Mouse (Mus musculus) neural tube, embryonic 13.5 days (tissue): ENCODE data around the gene Adm2. TPM values are rescaled to one million over a fixed set of nuclear protein-coding genes. Genes with fewer than 3 reads are reported as not detected.

Experiments used
- ATAC-seq: fragments of 200-750 bp; cut with Nextera tagmentation; 2 replicates; pipeline ENCODE4 v1.8.0; 2017; ENCODE audit warnings: low read depth, mild to moderate bottlenecking, moderate TSS enrichment, moderate library complexity
- H3K27ac ChIP-seq: fragments of 300-500 bp; sonication (generic); replicated peaks from 2 replicates; pipeline ENCODE4 v1.5.1; 2015; ENCODE audit warnings: moderate library complexity, mild to moderate bottlenecking, inconsistent platforms
- H3K27me3 ChIP-seq: fragments of 300-500 bp; sonication (generic); 2 replicates; pipeline ENCODE4 v1.6.1; 2015; ENCODE audit warnings: mild to moderate bottlenecking, inconsistent platforms
- H3K36me3 ChIP-seq: fragments of 300-500 bp; sonication (generic); 2 replicates; pipeline ENCODE4 v1.6.1; 2015; ENCODE audit warnings: mild to moderate bottlenecking, inconsistent platforms
- H3K4me1 ChIP-seq: fragments of 300-500 bp; sonication (generic); replicated peaks from 2 replicates; pipeline ENCODE4 v1.6.1; 2015; ENCODE audit warnings: inconsistent platforms
- H3K4me2 ChIP-seq: fragments of 300-500 bp; sonication (generic); 2 replicates; pipeline ENCODE4 v1.6.1; 2015; ENCODE audit warnings: inconsistent platforms, mild to moderate bottlenecking, moderate library complexity
- H3K4me3 ChIP-seq: fragments of 300-500 bp; sonication (generic); 2 replicates; pipeline ENCODE4 v1.5.1; 2015; ENCODE audit warnings: mild to moderate bottlenecking, inconsistent platforms
- H3K9ac ChIP-seq: fragments of 300-500 bp; sonication (generic); 2 replicates; pipeline ENCODE4 v1.6.1; 2015; ENCODE audit warnings: moderate library complexity, mild to moderate bottlenecking, inconsistent platforms
- H3K9me3 ChIP-seq: fragments of 300-500 bp; sonication (generic); 2 replicates; pipeline ENCODE4 v1.6.1; 2016; ENCODE audit warnings: inconsistent platforms
- WGBS: fragments of 180-500 bp; shearing (Covaris S2); methylation state at CpG from one replicate; pipeline ENCODE4 v1.1.7; 2015; 5-methylcytosine and 5-hydroxymethylcytosine counted together
- polyA plus RNA-seq: library from polyadenylated mRNA; unstranded; fragments of >200 nt; fragmentation: Nextera tagmentation; extraction: Ambion mirVana; gene quantifications from 2 replicates; pipeline ENCODE4 v1.2.1, GENCODE M21; 2015

The Adm2 gene
- polyA plus RNA-seq, 1 experiment from 2014 or later = not detected

DNA sequence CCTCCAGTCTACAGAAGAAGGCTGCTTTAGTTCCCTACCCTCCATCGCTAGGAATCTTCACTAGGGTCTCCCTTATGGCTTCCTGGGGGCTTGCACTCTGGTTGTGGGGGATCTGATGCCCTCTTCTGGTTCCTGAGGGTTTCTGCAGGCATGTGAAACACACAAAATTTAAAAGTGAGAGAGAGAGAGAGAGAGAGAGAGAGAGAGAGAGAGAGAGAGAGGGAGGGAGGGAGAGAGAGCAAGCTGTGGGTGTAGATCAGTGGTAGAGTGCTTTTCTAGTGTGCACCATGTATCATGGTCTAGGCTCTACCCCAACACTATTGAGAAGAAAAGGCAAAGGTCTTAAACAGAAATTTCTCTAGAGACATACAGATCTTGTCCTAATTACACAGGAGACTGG, 19.2 kb downstream of the Adm2 start:
- Histone ChIP-seq H3K9me3 (no peaks in the 10 kb centered on the region), H3K27me3 (no peaks in the 10 kb centered on the region), H3K9ac (no peak overlapping the region), H3K4me3 (no peak overlapping the region), H3K36me3 (no peaks in the 10 kb centered on the region), H3K4me2 (no peak overlapping the region), H3K27ac (no peak overlapping the region), H3K4me1 (no peaks in the 10 kb centered on the region)
- ATAC-seq = no peak
- WGBS = 45% methylated on average over 1 of the region's 1 CpGs

DNA sequence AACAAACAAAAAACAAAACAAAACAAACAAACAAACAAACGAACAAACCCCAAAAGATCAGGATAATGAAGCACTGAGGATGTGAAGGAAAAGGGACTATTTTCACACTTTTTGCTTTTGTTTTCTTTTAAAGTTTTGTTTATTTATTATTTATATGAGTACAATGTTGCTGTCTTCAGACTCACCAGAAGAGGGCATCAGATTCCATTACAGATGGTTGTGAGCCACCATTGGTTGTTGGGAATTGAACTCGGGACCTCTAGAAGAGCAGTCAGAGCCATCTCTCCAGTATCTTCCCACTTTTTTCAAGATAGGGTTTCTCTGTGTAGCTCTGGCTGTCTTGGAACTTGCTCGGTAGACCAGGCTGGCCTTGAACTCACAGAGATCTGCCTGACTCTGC, 20.8 kb downstream of the Adm2 start:
- H3K36me3 ChIP-seq = no peaks in the 10 kb centered on the region
- no peaks in the 10 kb centered on the region for H3K4me1 ChIP-seq
- WGBS = 91% methylated on average over 3 of the region's 3 CpGs
- no peaks in the 10 kb centered on the region for H3K9me3 ChIP-seq
- no peak overlapping the region for H3K27ac ChIP-seq
- H3K4me2 ChIP-seq = no peak overlapping the region
- ATAC-seq = no peak
- H3K27me3 ChIP-seq = no peaks in the 10 kb centered on the region
- H3K4me3 ChIP-seq = no peak overlapping the region
- H3K9ac ChIP-seq = no peak overlapping the region

GRCm38 (mm10) chr15:89350447-89350846, 27.9 kb downstream of the Adm2 start:
- H3K4me2 ChIP-seq = no peak overlapping the region
- H3K4me1 ChIP-seq = peaks cover 14% of the 10 kb centered on the region
- H3K9ac ChIP-seq = no peak overlapping the region; the same call in 1 of the 2 replicates
- H3K9me3 ChIP-seq = no peaks in the 10 kb centered on the region
- H3K27me3 ChIP-seq = no peaks in the 10 kb centered on the region
- H3K36me3 ChIP-seq = peaks cover 44% of the 10 kb centered on the region
- WGBS = 87% methylated on average over 5 of the region's 5 CpGs
- no peak for ATAC-seq
- H3K4me3 ChIP-seq = no peak overlapping the region
- no peak overlapping the region for H3K27ac ChIP-seq

DNA sequence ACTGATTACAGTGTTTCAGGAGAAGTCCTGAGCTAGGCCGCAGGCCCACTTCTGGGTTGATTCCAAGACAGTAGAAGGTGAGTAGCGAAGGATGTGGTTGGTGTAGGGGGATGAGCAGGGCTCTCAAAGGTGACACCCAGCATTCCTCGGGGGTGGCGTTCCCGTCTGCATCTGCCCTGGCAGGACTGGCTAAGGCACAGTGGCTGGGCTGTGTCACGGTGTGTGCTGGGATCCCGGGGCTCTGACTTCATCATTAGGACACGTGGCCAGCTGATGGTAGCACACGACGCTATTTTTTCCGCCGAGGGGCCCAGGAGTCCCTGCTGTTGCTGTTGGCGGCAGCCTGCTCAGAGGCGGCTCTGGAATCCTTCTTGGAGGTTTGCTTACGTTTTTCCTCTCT, 28.8 kb downstream of the Adm2 start:
- ATAC-seq = no peak
- no peak overlapping the region for H3K4me3 ChIP-seq
- H3K9ac ChIP-seq = no peak overlapping the region
- peaks cover 44% of the 10 kb centered on the region for H3K36me3 ChIP-seq
- H3K4me1 ChIP-seq = peaks cover 15% of the 10 kb centered on the region
- no peak overlapping the region for H3K4me2 ChIP-seq
- H3K9me3 ChIP-seq = no peaks in the 10 kb centered on the region
- H3K27me3 ChIP-seq = no peaks in the 10 kb centered on the region
- no peak overlapping the region for H3K27ac ChIP-seq
- WGBS = 93% methylated on average over 15 of the region's 15 CpGs

DNA sequence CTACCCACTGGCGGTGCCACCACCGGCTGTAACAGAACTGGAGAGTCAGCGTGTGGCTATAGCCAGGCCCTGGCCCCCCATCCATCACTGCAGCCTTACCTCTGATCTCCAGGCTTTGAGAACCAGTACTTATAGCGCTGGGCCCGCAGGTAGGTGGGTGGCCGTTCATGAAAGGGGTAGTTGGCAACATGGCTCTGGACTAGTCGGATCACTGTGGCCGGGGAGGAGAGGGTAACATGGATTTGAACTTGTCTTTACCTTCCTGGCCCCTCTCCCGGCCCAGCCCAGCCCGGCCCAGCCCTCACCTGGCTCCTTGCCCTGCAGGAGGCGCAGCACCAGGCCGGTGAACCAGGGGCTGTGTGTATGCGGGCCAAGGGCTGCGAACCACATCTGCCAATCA, 29.5 kb downstream of the Adm2 start:
- WGBS = 96% methylated on average over 14 of the region's 14 CpGs
- no peak for ATAC-seq
- peaks cover 23% of the 10 kb centered on the region for H3K4me1 ChIP-seq
- no peaks in the 10 kb centered on the region for H3K27me3 ChIP-seq
- H3K4me3 ChIP-seq = no peak overlapping the region
- H3K9me3 ChIP-seq = no peaks in the 10 kb centered on the region
- H3K4me2 ChIP-seq = no peak overlapping the region
- H3K9ac ChIP-seq = no peak overlapping the region
- no peak overlapping the region for H3K27ac ChIP-seq
- H3K36me3 ChIP-seq = peaks cover 44% of the 10 kb centered on the region

- Histone ChIP-seq H3K27me3 (no peaks in the 10 kb centered on the region), H3K4me3 (no peak overlapping the region), H3K4me1 (peaks cover 29% of the 10 kb centered on the region), H3K27ac (no peak overlapping the region), H3K4me2 (no peak overlapping the region), H3K36me3 (peaks cover 44% of the 10 kb centered on the region), H3K9me3 (no peaks in the 10 kb centered on the region), H3K9ac (no peak overlapping the region)
- 96% methylated on average over 12 of the region's 12 CpGs for WGBS
- ATAC-seq = no peak
These were observed 30.3 kb downstream of the Adm2 start for GRCm38 (mm10) chr15:89352795-89353194.

GRCm38 (mm10) chr15:89353837-89354236, 31.3 kb downstream of the Adm2 start:
- Histone ChIP-seq H3K4me1 (peaks cover 37% of the 10 kb centered on the region), H3K4me2 (peak overlapping the region; percentile 86), H3K9me3 (no peaks in the 10 kb centered on the region), H3K27ac (no peak overlapping the region), H3K27me3 (no peaks in the 10 kb centered on the region), H3K9ac (peak overlapping the region; percentile 90; the same call in 1 of the 2 replicates), H3K4me3 (peak overlapping the region; percentile 84; the same call in 1 of the 2 replicates), H3K36me3 (peaks cover 44% of the 10 kb centered on the region)
- 97% methylated on average over 16 of the region's 16 CpGs for WGBS
- ATAC-seq = no peak

DNA sequence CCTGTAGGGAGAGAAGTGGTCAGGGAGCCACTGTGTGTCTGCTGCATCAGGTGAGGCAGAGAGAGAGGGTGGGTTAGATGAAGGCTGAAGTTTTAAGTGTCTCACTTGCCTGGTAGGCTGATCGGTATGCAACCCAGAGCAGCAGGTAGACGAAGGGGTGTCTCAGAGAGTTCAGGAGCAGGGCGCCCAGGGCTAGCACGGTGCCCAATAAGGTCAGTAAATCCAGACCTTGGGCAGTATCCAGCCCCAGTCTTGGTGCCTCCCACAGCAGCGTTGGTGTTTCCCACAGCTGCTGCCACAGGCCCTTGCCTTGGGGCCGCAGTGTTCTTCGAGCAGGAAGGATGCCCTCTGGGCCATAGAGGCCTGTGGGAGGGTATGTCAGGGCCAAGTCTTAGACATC, 31.9 kb downstream of the Adm2 start:
- Histone ChIP-seq H3K4me3 (peak overlapping the region; percentile 84), H3K9ac (peak overlapping the region; percentile 90), H3K27me3 (no peaks in the 10 kb centered on the region), H3K36me3 (peaks cover 44% of the 10 kb centered on the region), H3K27ac (no peak overlapping the region), H3K4me2 (peak overlapping the region; percentile 86), H3K9me3 (no peaks in the 10 kb centered on the region), H3K4me1 (peaks cover 43% of the 10 kb centered on the region)
- 0 out of 2 replicates have a peak, but pooled peaks have one; percentile 1 for ATAC-seq
- 78% methylated on average over 7 of the region's 7 CpGs for WGBS

DNA sequence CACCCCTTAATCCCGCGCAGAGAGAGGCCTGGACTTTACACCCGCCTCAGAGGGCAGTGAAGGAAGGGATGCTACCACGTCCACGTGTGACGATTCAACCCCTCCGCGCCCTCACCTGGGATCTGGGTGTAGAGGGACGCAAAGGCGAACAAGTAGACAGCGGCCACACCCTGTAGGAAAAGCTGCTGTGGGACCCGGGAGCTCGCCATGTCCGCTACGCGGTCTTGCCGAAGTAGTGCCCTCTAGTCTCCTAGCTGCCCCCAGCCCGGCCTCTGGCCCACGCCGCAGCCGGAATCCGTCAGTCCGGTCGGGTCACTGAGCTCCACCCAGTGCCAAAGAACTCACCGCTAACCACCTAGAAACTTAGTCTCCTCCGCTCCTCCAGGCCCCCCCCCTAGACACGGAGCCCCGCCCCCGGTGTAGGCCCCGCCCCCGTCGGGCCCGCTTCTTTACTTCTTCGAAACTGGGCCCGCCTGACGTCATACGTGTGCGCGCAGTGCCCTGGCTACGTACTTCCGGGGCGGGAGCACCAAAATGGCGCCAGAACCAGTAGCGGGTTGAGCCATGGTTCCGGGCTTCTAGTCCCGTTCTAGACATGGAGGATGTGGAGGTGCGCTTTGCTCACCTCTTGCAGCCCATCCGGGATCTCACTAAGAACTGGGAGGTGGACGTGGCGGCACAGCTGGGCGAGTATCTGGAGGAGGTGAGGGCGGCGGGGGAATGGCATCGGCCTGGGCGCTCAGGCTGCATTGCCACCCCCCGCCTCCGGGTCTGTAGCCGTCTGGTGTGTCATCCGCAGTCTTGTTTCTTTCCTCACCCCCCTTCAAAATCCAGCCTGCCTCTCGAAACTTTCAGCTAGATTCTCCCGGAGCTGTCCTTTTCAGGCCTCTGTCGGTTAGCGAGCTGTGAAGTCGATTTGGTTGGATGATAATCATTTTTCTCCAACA, 33.0 kb downstream of the Adm2 start, which contains the start of the genes Lmf2 and Ncaph2:
Lmf2 (minus strand) TSS at position 419 of the 947 bp plus-strand sequence.
Ncaph2 (plus strand) TSS at position 479 of the 947 bp plus-strand sequence.
- peak; percentile 91 for ATAC-seq
- peaks cover 43% of the 10 kb centered on the region for H3K4me1 ChIP-seq
- peak within 1 kb of the TSS; percentile 90 for H3K9ac ChIP-seq
- peak within 1 kb of the TSS; percentile 86 for H3K4me2 ChIP-seq
- H3K36me3 ChIP-seq = peaks cover 39% of the 10 kb centered on the region
- under 1% methylated on average over 64 of the region's 64 CpGs for WGBS
- no peaks in the 10 kb centered on the region for H3K27me3 ChIP-seq
- H3K9me3 ChIP-seq = no peaks in the 10 kb centered on the region
- H3K4me3 ChIP-seq = peak within 1 kb of the TSS; percentile 84
- H3K27ac ChIP-seq = peak within 1 kb of the TSS; percentile 86

DNA sequence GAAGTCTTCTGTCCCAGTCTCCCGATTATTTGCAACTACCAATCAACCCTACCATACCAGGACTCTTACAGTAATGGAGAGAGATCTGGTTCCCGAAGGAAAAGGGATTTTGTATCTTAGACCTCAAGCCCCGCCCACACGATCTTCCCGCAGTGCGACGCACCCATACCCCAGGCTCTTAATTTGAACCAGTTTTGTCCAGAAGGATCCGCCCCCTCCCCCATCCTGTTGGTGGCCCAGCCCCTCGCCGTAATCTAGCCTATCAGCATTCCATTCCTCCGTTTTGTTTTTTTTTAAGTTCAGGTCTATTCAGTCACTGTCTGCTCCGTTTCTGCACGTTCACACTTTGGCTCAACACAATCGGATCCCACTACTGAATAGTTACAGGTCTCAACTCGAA, 33.9 kb downstream of the Adm2 start:
- Histone ChIP-seq H3K9ac (peak overlapping the region; percentile 90), H3K27me3 (no peaks in the 10 kb centered on the region), H3K36me3 (peaks cover 39% of the 10 kb centered on the region), H3K9me3 (no peaks in the 10 kb centered on the region), H3K27ac (peak overlapping the region; percentile 86), H3K4me3 (peak overlapping the region; percentile 84), H3K4me1 (peaks cover 43% of the 10 kb centered on the region), H3K4me2 (peak overlapping the region; percentile 86)
- WGBS = 0% methylated on average over 15 of the region's 15 CpGs
- ATAC-seq = peak; percentile 65

- Histone ChIP-seq H3K9ac (no peak overlapping the region), H3K27me3 (no peaks in the 10 kb centered on the region), H3K4me3 (no peak overlapping the region), H3K9me3 (no peaks in the 10 kb centered on the region), H3K36me3 (peaks cover 38% of the 10 kb centered on the region), H3K4me1 (peaks cover 43% of the 10 kb centered on the region), H3K4me2 (no peak overlapping the region), H3K27ac (no peak overlapping the region)
- ATAC-seq = no peak
- 85% methylated on average over 3 of the region's 3 CpGs for WGBS
These were observed 36.3 kb downstream of the Adm2 start for GRCm38 (mm10) chr15:89358784-89359183.

- H3K9ac ChIP-seq = no peak overlapping the region
- H3K4me2 ChIP-seq = no peak overlapping the region
- H3K27ac ChIP-seq = no peak overlapping the region
- H3K36me3 ChIP-seq = peaks cover 78% of the 10 kb centered on the region
- H3K4me3 ChIP-seq = no peak overlapping the region
- no peaks in the 10 kb centered on the region for H3K27me3 ChIP-seq
- no peak for ATAC-seq
- 93% methylated on average over 7 of the region's 7 CpGs for WGBS
- no peaks in the 10 kb centered on the region for H3K9me3 ChIP-seq
- peaks cover 13% of the 10 kb centered on the region; the same call in 1 of the 2 replicates for H3K4me1 ChIP-seq
These were observed 40.5 kb downstream of the Adm2 start for GRCm38 (mm10) chr15:89363051-89363450.
